24 mouse cellular contexts compared by ENCODE assay signal in the genomic region with DNA sequence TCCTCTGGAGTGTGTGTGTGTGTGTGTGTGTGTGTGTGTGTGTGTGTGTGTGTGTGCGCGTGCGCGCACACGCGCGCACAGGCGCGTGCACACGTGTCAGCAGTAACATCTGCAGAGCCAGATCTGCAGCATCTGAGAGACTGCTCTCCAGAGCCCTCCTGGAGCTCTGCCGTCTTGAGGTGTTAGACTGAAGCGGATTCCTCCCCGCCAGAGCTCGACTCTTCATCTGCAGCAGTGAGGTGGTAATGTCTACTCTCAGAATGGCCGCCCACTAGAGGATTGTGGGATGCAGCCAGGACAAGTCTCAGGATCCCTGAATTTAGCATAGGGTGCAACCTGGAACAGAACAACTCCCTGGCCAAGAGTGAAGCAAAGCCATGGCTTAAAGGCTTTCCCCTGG. TPM values are rescaled to one million over a fixed set of nuclear protein-coding genes. Genes with fewer than 3 reads are reported as not detected.
DNase-seq lines count a peak whose midpoint lies in the region; TF ChIP-seq lines count a peak whose summit lies in the region.
"Had no signal": no experiment of that assay in that cellular context is flagged by ENCODE, and none has a peak within 500 bp of the region (broad histone marks: within the 10 kb centered on the region; RNA-seq: fewer than 3 reads in every experiment).

No protein-coding gene starts in this region.

- no peak for TF ChIP-seq CTCF in left cerebral cortex, adult 2 months (IDR thresholded peaks at IDR 0.05)
- no peak for TF ChIP-seq CTCF in E14TG2a.4 (conservative IDR thresholded peaks at IDR 0.05; ENCODE audit: low read length)

- no peak for DNase-seq in left cerebral cortex, adult 2 months (ENCODE audit: extremely low spot score in 1 of 2, low spot score in 2 of 2)
- no peak for DNase-seq in left cerebral cortex, adult 8-10 months (ENCODE audit: low spot score in 2 of 2)
- DNase-seq in R1 (ENCODE audit: low read depth, low spot score): peak; percentile 18
- DNase-seq in spleen, adult 18-20 months: no peak
- DNase-seq in adrenal gland, adult 8-10 months: no peak
- DNase-seq: adrenal gland, adult 2 months; adrenal gland, postnatal 14 days; adrenal gland, postnatal 36 days; cerebellum, adult 11 months; cerebellum, adult 18-20 months; cerebellum, adult 8-10 months; cerebellum, adult 9-11 months; cerebellum, postnatal 14 days; cerebellum, postnatal 36 days; embryo, embryonic 11 days had no signal

- intact Hi-C loops in left cerebral cortex, adult 2 months (cut with DNase I): loop anchor here (5.0 kb wide), 1 partner anchor 70 kb away; no protein-coding TSS in a partner anchor

- H3K4me1 ChIP-seq in E14TG2a.4 (replicated peaks; ENCODE audit: low read depth, low read length): no peaks in the 10 kb centered on the region; the same call in 1 of the 2 replicates
- H3K4me1 ChIP-seq: embryonic facial prominence, embryonic 13.5 days; embryonic facial prominence, embryonic 15.5 days; forebrain, embryonic 10.5 days; forebrain, embryonic 12.5 days had no signal

- peaks cover 3% of the 10 kb centered on the region; the same call in 1 of the 2 replicates for H3K9me3 ChIP-seq in E14TG2a.4 (ENCODE audit: low read length)
- H3K9me3 ChIP-seq: embryonic facial prominence, embryonic 13.5 days; embryonic facial prominence, embryonic 15.5 days; forebrain, embryonic 10.5 days; forebrain, embryonic 12.5 days; G1E had no signal

- peaks cover 5% of the 10 kb centered on the region; the same call in 1 of the 2 replicates for H3K27me3 ChIP-seq in E14TG2a.4 (ENCODE audit: insufficient read depth, low read length)
- H3K27me3 ChIP-seq: embryonic facial prominence, embryonic 13.5 days; embryonic facial prominence, embryonic 15.5 days; forebrain, embryonic 12.5 days; Patski had no signal

- H3K27ac ChIP-seq in left cerebral cortex, adult 2 months: peak overlapping the region; percentile 61
- H3K27ac ChIP-seq: embryonic facial prominence, embryonic 13.5 days; embryonic facial prominence, embryonic 15.5 days; forebrain, embryonic 10.5 days; forebrain, embryonic 12.5 days had no signal

- H3K4me3 ChIP-seq in left cerebral cortex, adult 2 months: no peak overlapping the region
- 0 out of 2 replicates have a peak overlapping the region, but pooled peaks have one; percentile 35 for H3K4me3 ChIP-seq in E14TG2a.4 (replicated peaks; ENCODE audit: low read length)
- H3K4me3 ChIP-seq: embryonic facial prominence, embryonic 13.5 days; embryonic facial prominence, embryonic 15.5 days; erythroblast, embryonic 14.5 days; forebrain, embryonic 10.5 days; forebrain, embryonic 12.5 days had no signal

- H3K36me3 ChIP-seq in E14TG2a.4 (ENCODE audit: insufficient read depth, low read length): no peaks in the 10 kb centered on the region
- H3K36me3 ChIP-seq: embryonic facial prominence, embryonic 13.5 days; embryonic facial prominence, embryonic 15.5 days; forebrain, embryonic 10.5 days; forebrain, embryonic 12.5 days; G1E had no signal

RNA-seq across cellular contexts. Expression of gene Kcnf1, which starts 19.1 kb away (rescaled TPM):
- total RNA-seq in left cerebral cortex, adult 2 months (2021): 100 to 1,000 TPM; 115 to 117 TPM
- 10 to 100 TPM; 75.8 to 83.7 (median 76.9) TPM for total RNA-seq in left cerebral cortex, adult 8-10 months (2022)
- 1 to 10 TPM in 2 of 4 experiments, under 1 TPM in 2; 0.35 to 1.7 (median 1.1) TPM for total RNA-seq in adrenal gland, adult 8-10 months (2022)
- total RNA-seq: common myeloid progenitor, adult 5-6 weeks had no signal

Comparison
In these comparisons a context has a peak if more than half of its experiments do, and no peak if none do; other contexts are left out.
1. RNA of gene Kcnf1, which starts 19.1 kb away (total RNA-seq): 115 to 117 TPM in left cerebral cortex, adult 2 months and 75.8 to 83.7 TPM in left cerebral cortex, adult 8-10 months; 0.35 to 1.7 TPM in adrenal gland, adult 8-10 months; every median in the first group is over 10 times any median in the second.